Mouse (Mus musculus) forebrain, embryonic 10.5 days (tissue): ENCODE measurements at regions not wholly inside any gene's neighbourhood (a gene's known extent, or its start where the extent isn't known, plus 50 kb on each side); places are given as distances from the start of the nearest gene placed in this dataset.

ENCODE experiments used
- DNase-seq: peaks from one replicate; pipeline ENCODE4 v3.0.0-alpha.2; 2017; ENCODE audit warnings: low spot score; ENCODE audit errors: extremely low spot score
- H3K27ac ChIP-seq: fragments of 300-500 bp; sonication (generic); 2 replicates; pipeline ENCODE4 v1.5.1; 2016; ENCODE audit warnings: mild to moderate bottlenecking
- H3K27me3 ChIP-seq: fragments of 300-500 bp; sonication (generic); 2 replicates; pipeline ENCODE4 v1.6.1; 2016; ENCODE audit warnings: mild to moderate bottlenecking; ENCODE audit not compliant: poor library complexity, severe bottlenecking
- H3K36me3 ChIP-seq: fragments of 300-500 bp; sonication (generic); replicated peaks from 2 replicates; pipeline ENCODE4 v1.6.1; 2016; ENCODE audit warnings: mild to moderate bottlenecking, moderate library complexity
- H3K4me1 ChIP-seq: fragments of 300-500 bp; sonication (generic); 2 replicates; pipeline ENCODE4 v1.6.1; 2016
- H3K4me3 ChIP-seq: fragments of 300-500 bp; sonication (generic); 2 replicates; pipeline ENCODE4 v1.5.1; 2016; ENCODE audit warnings: mild to moderate bottlenecking, moderate library complexity
- H3K9me3 ChIP-seq: fragments of 300-500 bp; sonication (generic); 2 replicates; pipeline ENCODE4 v1.6.1; 2016; ENCODE audit warnings: mild to moderate bottlenecking, moderate library complexity
- WGBS: fragments of 180-500 bp; shearing (Covaris S2); methylation state at CpG from one replicate; pipeline ENCODE4 v1.1.7; 2016; 5-methylcytosine and 5-hydroxymethylcytosine counted together

DNA sequence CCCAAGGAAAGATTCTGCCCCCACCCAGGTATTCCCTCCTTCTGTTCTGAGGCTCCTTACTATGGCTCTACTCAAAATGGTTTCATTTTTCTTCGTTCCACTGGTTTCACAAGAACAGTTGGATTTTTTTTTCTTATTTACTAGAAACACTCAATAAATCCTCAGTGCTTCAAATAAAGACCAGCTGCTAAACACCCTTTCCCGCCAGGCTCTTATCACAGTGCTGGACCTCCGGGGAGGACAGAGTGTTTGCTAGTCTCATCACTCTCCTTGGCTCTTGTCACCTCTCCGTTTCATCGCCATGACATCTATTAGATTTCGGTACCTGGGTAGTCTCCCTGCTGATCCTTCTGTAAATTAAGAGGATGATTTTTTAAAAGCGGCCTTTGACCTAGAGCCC is 293.7 kb downstream of the Gm9195 start:
- 65% methylated on average over 7 of the region's 7 CpGs for WGBS

DNA sequence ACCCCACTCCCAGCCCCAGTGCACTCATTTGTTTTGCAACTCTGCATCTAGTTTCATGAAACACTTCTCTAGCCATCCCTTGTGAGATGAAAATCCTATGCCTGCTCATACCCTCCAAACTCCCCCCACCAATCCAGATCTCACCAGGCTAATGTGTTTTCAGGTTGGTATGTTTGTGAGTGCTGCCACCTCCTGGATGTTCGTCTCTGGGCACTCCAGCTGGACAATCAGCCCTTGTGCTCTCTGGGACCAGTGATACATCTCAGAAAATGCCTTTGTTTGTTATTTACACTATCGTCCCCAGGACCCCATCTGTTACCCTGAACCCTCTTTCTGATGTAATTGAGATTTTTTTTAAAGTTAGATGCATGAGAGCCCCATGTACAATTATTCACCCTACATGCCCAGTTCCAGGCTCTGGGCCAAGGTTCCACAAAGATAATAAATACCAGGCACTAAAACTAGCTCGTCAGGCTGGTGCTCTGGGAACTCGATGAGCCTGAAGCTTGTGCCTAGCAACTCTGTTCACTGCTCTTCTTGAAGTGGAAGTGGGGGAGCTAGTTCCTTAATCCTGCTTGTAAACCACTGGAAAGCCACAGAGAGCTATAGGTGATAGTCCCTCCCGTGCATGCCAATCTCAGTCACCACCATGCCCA is 304.2 kb downstream of the Gm9195 start:
- H3K4me3 ChIP-seq, result no peak overlapping the region
- DNase-seq, result peak; percentile 16
- no peaks in the 10 kb centered on the region for H3K4me1 ChIP-seq
- no peaks in the 10 kb centered on the region for H3K27me3 ChIP-seq
- H3K9me3 ChIP-seq, result no peaks in the 10 kb centered on the region
- WGBS, result 46% methylated on average over 5 of the region's 5 CpGs
- H3K27ac ChIP-seq, result no peak overlapping the region
- H3K36me3 ChIP-seq, result no peaks in the 10 kb centered on the region

More for the DNA sequence above, 293.7 kb downstream of the Gm9195 start:
- Histone ChIP-seq H3K27me3 (no peaks in the 10 kb centered on the region), H3K27ac (no peak overlapping the region), H3K36me3 (no peaks in the 10 kb centered on the region), H3K4me3 (no peak overlapping the region), H3K4me1 (0 out of 2 replicates have a peak, but pooled peaks cover 4% of the 10 kb centered on the region), H3K9me3 (no peaks in the 10 kb centered on the region)
- DNase-seq, result no peak

DNA sequence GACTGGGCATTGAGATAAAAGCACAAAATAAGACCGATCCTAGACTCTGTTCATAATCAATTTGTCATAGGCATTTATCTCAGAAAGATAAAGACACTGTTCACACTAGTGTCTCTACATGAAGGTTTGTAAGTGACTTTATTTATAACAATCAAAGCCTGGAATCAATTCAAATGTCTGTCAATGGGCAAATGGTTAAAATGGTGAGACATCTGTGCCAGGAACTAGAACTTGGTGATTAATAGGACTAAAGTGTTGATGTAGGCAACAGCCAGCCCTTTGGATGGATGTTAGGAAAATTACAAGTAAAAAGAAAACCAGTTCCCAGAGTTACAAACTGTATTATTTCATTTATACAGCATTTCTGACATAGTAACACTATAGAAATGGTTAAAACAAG is 315.9 kb downstream of the Gm9195 start:
- H3K27me3 ChIP-seq, result no peaks in the 10 kb centered on the region
- H3K27ac ChIP-seq, result no peak overlapping the region
- H3K36me3 ChIP-seq, result no peaks in the 10 kb centered on the region
- WGBS, result 93% methylated on average over 1 of the region's 1 CpGs
- H3K4me1 ChIP-seq, result no peaks in the 10 kb centered on the region; the same call in 1 of the 2 replicates
- DNase-seq, result no peak
- H3K4me3 ChIP-seq, result no peak overlapping the region
- no peaks in the 10 kb centered on the region for H3K9me3 ChIP-seq

DNA sequence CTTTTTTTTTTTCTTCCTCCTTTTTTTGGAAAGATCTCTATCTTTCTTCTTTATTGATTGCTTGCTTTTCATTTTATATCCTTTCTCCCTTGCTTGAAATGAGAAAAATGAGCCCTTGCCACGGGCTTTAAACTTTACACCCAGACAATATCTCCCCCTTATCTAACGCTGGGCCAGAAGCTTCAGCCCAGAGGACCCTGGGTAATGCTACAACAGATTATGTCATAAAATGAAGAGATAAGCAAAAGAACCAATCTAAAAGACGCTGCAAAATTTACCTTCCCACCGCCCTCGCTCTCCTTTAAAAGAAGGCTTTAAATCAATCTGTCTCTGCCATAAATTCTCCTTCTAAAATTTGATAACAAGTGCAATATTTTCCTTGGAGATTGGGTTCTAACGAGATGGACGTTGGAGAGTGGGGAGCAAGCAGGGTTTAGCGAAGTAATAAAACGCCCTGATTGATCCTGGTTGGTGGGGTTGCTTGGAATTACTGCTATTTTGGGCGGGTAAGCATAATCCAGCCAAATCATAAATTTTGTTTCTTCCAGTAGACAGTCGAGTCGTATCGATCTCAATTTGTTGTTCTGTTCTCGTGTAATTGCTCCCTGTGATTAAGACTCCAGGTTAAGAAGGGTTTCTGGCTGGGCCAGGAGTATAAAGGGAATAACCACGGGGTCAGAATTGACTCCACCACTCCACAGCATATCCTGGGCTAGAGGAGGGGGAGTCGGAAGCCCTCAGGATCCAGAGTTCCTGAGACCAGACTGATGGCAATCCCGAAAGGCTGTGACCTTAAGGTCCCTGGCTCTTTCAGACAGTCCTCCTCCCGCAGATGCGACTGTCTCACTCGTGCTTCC is 318.9 kb downstream of the Gm9195 start:
- WGBS, result 88% methylated on average over 20 of the region's 20 CpGs
- Histone ChIP-seq H3K27ac (no peak overlapping the region), H3K36me3 (no peaks in the 10 kb centered on the region), H3K27me3 (no peaks in the 10 kb centered on the region), H3K4me1 (peaks cover under 1% of the 10 kb centered on the region; the same call in 1 of the 2 replicates), H3K9me3 (no peaks in the 10 kb centered on the region), H3K4me3 (no peak overlapping the region)
- no peak for DNase-seq

DNA sequence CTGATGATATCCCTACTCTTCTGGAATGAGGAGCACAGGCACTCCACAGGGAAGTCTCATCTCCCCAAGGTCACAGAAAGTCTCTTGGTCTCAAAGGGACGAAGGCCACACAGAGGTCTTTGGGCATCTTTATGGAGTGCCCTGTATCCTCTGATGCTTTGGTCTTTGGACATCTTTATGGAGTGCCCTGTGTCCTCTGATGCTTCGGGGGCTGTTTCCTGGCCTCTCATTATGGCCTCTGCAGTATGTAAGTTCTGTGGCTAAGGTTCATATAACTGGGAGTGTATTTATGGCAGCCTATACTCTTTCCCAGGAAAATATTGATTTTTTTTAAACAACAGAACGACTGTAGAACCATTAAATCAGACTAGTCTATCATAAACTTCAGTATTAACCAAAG is 319.9 kb downstream of the Gm9195 start:
- no peak for DNase-seq
- Histone ChIP-seq H3K4me3 (no peak overlapping the region), H3K9me3 (no peaks in the 10 kb centered on the region), H3K27me3 (no peaks in the 10 kb centered on the region), H3K4me1 (peaks cover 11% of the 10 kb centered on the region), H3K27ac (no peak overlapping the region), H3K36me3 (no peaks in the 10 kb centered on the region)
- 81% methylated on average over 3 of the region's 3 CpGs for WGBS

DNA sequence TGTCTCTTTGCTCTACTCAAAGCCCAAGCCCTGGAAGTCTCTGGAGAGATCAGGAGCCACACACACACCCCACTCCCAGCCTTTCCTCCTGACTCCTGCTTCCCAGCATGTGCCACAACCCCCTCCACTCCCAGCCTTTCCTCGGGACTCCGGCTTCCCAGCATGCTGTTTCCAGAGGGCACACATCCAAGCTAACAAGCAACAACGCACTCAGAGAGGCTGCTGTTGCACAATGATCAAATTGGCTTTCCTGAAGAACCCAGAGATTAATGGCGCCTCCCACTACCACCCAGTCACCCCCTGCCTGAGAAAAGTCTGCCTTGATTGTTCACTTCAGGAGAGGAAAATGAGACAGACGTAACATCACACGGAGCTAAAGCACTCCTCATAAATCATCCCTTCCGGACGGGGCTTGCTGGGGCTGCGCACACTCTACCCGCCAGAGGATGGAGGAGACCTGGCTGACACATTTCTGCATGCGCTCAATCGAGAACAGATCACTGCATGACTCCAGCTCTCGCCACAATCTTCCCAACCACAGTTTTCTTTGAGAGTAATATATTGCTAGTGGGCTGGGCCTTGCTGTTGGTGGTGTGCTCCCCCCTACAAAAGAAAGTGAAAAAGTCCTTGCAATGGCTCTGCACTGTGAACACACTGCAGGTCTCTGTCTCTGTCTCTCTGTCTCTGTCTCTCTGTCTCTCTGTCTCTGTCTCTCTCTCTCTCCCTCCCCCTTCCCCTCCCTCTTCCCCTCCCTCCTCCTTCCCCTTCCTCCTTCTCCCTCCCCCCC is 332.9 kb downstream of the Gm9195 start:
- 0 out of 2 replicates have a peak, but pooled peaks cover 3% of the 10 kb centered on the region for H3K4me1 ChIP-seq
- H3K4me3 ChIP-seq, result no peak overlapping the region
- no peak overlapping the region for H3K27ac ChIP-seq
- no peak for DNase-seq
- H3K27me3 ChIP-seq, result no peaks in the 10 kb centered on the region
- H3K36me3 ChIP-seq, result no peaks in the 10 kb centered on the region
- H3K9me3 ChIP-seq, result no peaks in the 10 kb centered on the region
- 47% methylated on average over 13 of the region's 13 CpGs for WGBS

DNA sequence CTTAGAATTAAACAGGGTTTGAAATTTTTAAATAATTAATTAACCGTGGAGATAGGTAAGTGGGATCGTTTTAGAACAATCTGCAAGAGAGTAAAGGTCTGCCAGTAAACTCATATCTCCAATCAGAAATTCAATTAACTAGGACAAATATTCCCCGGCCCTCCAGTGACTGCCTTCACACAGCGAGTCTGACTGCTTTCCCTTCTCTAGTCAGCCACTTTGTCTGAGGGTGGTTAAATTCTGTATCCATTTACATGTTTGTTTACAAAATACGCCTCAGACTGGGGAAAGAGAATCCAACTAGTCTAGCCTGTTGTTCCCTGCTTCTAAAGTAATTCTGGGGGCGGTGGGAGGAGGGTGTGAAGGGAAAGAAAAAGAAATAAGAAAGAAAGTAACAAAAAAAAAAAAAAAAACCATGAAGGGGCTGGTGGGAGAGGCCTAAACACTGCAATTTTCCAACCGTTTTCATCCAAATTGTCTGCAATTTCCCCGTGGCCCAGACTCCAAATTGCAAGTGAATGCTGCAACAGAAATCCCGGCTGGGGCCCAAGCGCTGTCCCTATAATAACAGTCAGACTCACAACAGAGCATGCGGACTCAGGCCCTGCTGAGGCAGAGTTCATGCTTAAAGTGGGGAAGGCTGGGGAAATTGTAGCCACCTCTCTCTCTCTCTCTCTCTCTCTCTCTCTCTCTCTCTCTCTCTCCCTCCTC is 336.3 kb downstream of the Gm9195 start:
- H3K4me3 ChIP-seq, result no peak overlapping the region
- 43% methylated on average over 11 of the region's 11 CpGs for WGBS
- no peaks in the 10 kb centered on the region for H3K36me3 ChIP-seq
- no peaks in the 10 kb centered on the region for H3K27me3 ChIP-seq
- no peaks in the 10 kb centered on the region for H3K9me3 ChIP-seq
- H3K27ac ChIP-seq, result no peak overlapping the region
- peaks cover 3% of the 10 kb centered on the region; the same call in 1 of the 2 replicates for H3K4me1 ChIP-seq
- no peak for DNase-seq

DNA sequence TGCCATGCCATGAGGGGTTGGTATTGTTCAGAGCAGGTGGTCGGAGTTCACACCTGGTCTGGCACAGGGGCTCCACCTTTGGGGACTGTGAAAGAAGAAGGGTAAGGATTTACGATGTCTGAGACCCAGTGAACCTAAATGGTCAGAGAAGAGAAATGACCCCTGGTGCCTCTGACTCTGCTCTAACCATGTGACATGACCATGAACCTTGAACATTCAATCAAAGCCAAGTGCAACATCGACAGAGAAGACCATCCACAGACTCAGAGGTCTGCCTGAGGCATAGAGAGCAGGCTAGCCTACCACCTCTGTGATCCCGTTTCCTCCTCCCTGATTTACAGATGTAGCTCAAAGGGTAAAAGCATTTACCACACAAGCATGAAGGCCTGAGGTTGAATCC is 340.0 kb downstream of the Gm9195 start:
- no peak for DNase-seq
- WGBS, result 82% methylated on average over 4 of the region's 4 CpGs

DNA sequence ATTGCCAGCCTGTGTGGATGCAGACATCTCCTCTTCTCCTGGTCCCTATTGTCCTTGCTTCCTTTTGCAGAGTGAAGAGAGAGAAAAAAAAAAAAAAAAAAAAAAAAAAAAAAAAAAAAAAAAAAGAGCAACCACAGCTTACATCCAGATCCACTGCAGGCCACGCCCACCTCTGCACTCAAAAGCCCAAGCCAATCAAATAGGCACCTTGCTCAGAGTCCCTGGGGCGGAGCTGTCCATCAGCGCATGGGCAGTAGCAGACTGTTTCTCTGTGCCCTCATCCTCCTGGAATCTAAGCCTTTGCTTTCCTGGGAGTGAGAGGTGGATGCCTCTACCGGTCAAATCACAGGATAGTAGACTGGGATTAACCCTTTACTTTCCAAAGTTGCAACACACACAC is 342.2 kb downstream of the Gm9195 start:
- H3K9me3 ChIP-seq, result no peaks in the 10 kb centered on the region
- H3K27ac ChIP-seq, result no peak overlapping the region
- WGBS, result 21% methylated on average over 4 of the region's 4 CpGs
- peaks cover 20% of the 10 kb centered on the region for H3K4me1 ChIP-seq
- H3K27me3 ChIP-seq, result no peaks in the 10 kb centered on the region
- no peak overlapping the region for H3K4me3 ChIP-seq
- peak; percentile 29 for DNase-seq
- H3K36me3 ChIP-seq, result no peaks in the 10 kb centered on the region

More for the DNA sequence above, 340.0 kb downstream of the Gm9195 start:
- Histone ChIP-seq H3K27me3 (no peaks in the 10 kb centered on the region), H3K27ac (no peak overlapping the region), H3K4me1 (peaks cover 12% of the 10 kb centered on the region), H3K9me3 (no peaks in the 10 kb centered on the region), H3K4me3 (no peak overlapping the region), H3K36me3 (no peaks in the 10 kb centered on the region)

DNA sequence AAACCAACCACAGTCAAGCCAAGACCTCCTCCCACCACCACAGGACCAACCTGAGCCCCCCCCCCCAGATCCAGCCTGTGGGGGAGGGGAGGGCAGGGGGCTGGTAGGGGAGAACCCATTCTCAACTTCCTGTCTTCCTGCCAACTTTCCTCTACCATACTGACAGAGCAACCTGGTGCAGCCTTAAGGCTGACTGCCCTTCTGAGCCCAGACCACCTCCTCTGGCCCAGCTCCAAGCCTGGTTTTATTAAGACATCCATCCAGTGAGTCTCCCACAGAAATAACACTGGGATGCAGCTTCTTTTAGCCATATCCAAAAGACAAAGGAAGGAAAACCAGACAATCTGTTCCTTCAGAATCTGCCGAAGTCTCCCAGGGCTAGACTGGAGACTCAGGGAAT is 342.8 kb downstream of the Gm9195 start:
- H3K4me3 ChIP-seq, result no peak overlapping the region
- no peak overlapping the region for H3K27ac ChIP-seq
- 0 out of 2 replicates have a peak, but pooled peaks cover 4% of the 10 kb centered on the region for H3K27me3 ChIP-seq
- WGBS, result 78% methylated on average over 1 of the region's 1 CpGs
- H3K9me3 ChIP-seq, result no peaks in the 10 kb centered on the region
- no peaks in the 10 kb centered on the region for H3K36me3 ChIP-seq
- no peak for DNase-seq
- H3K4me1 ChIP-seq, result peaks cover 20% of the 10 kb centered on the region

DNA sequence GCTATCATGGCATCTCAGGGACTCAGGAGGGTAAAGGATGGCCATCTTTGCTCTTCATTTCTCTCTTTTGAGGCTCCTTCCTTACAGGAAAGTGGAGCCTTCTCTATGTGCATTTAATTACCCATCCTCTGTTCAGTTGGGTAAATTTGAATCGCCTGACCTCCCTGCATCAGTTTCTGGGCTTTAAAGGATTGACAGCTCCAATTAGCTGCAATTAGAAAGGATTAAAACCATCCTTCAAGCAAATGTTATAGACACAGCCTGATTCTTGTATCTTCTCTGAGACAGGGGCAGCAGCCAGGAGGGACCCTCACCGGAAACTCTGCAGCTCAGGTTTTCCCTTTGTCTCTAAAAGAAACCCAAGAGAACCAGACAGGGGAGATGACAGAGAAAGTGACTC is 345.3 kb downstream of the Gm9195 start:
- WGBS, result 12% methylated on average over 2 of the region's 2 CpGs
- H3K9me3 ChIP-seq, result no peaks in the 10 kb centered on the region
- DNase-seq, result no peak
- peaks cover 31% of the 10 kb centered on the region for H3K4me1 ChIP-seq
- no peaks in the 10 kb centered on the region for H3K36me3 ChIP-seq
- peaks cover 9% of the 10 kb centered on the region; the same call in 1 of the 2 replicates for H3K27me3 ChIP-seq
- 0 out of 2 replicates have a peak overlapping the region, but pooled peaks have one; percentile 30 for H3K27ac ChIP-seq
- H3K4me3 ChIP-seq, result no peak overlapping the region

DNA sequence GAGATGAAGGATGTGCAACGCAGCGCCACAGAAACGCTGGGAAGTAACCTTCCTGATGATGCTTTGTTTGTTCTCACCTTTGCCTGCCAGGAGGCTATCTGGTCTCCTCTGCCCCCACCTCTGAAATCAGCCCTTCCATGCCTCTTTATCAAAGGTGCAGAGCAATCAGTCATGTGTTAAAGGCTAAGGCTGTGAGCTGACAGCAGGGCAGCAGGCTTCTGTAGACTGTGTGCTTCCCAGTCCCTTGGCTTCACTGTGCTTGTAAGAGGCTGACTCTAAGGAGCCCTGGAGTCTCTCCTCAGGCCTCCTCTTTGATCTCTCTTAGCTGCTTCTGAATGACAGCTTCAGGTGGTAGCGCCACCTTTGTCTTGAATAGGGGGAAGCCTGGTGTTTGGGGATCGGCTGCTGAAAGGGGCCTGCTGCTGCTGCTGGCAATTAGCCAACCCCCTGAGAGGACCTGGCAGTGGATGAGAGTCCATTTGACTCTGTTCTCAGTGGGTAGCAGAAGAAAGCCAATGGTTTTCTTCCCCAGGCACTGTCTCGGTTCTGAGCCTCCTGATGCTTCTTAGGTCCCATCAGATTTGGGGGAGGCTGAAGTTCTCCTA is 348.7 kb downstream of the Gm9195 start:
- no peaks in the 10 kb centered on the region for H3K9me3 ChIP-seq
- peaks cover 28% of the 10 kb centered on the region for H3K4me1 ChIP-seq
- no peak for DNase-seq
- 9% methylated on average over 6 of the region's 6 CpGs for whole genome bisulfite sequencing
- H3K27ac ChIP-seq, result no peak overlapping the region
- peaks cover 9% of the 10 kb centered on the region; the same call in 1 of the 2 replicates for H3K27me3 ChIP-seq
- no peaks in the 10 kb centered on the region for H3K36me3 ChIP-seq
- H3K4me3 ChIP-seq, result no peak overlapping the region
